In genomic region chr3:131083722-131084121, GRCm38 (mm10) we compare ENCODE assay signal across 15 mouse cellular contexts. TPM values are rescaled to one million over a fixed set of nuclear protein-coding genes. Genes with fewer than 3 reads are reported as not detected.
A peak's percentile ranks its signal among the peaks of the same experiment; 100 is the strongest.
DNase-seq lines count a peak whose midpoint lies in the region; ATAC-seq and TF ChIP-seq lines count a peak whose summit lies in the region.
"Had no signal": no experiment of that assay in that cellular context is flagged by ENCODE, and none has a peak within 500 bp of the region (broad histone marks: within the 10 kb centered on the region; RNA-seq: fewer than 3 reads in every experiment).

No protein-coding gene starts in this region.

- no peak for TF ChIP-seq CTCF in lung, postnatal 0 days (IDR thresholded peaks at IDR 0.05)
- TF ChIP-seq CTCF in CH12.LX (conservative IDR thresholded peaks at IDR 0.05 in 1 of 2, IDR thresholded peaks at IDR 0.05 in 1 of 2; ENCODE audit: low read depth in 2 of 2, low read length in 2 of 2) = no peak
- no peak for TF ChIP-seq CTCF in gastrocnemius, adult 2 months (IDR thresholded peaks at IDR 0.05)

- no peak for TF ChIP-seq RAD21 in CH12.LX (IDR thresholded peaks at IDR 0.05; ENCODE audit: low read depth, low read length)

- WGBS in lung, postnatal 0 days = 74% methylated on average over 6 of the region's 6 CpGs

- dilution Hi-C loops in CH12.LX (cut with MboI; ENCODE audit: extremely low pct_ligation_motif_present, extremely low pct_unique_long_range_greater_than_20kb, low sequenced_read_pairs) = no loop called here

- no peak for TF ChIP-seq POLR2A in CH12.LX (IDR thresholded peaks at IDR 0.05; ENCODE audit: low read depth, low read length)

- H3K4me3 ChIP-seq in lung, postnatal 0 days (ENCODE audit: low read depth, low read length) = no peak overlapping the region
- H3K4me3 ChIP-seq in CH12.LX (replicated peaks in 1 of 3; ENCODE audit: low read depth in 2 of 3, low read length in 2 of 3, poor library complexity in 1 of 3) = no peak overlapping the region
- H3K4me3 ChIP-seq in gastrocnemius, adult 2 months = no peak overlapping the region
- H3K4me3 ChIP-seq: midbrain, embryonic 15.5 days; neural tube, embryonic 12.5 days had no signal

- ATAC-seq in lung, postnatal 0 days = no peak
- ATAC-seq: forebrain, embryonic 14.5 days; inflammation-experienced regulatory T-cells, adult 6 months had no signal

- intact Hi-C loops in gastrocnemius, adult 2 months (cut with DNase I) = no loop called here

- no peak overlapping the region for H3K27ac ChIP-seq in lung, postnatal 0 days (ENCODE audit: low read length)
- H3K27ac ChIP-seq in CH12.LX (ENCODE audit: insufficient read depth, low read depth) = no peak overlapping the region
- no peak overlapping the region for H3K27ac ChIP-seq in gastrocnemius, adult 2 months
- H3K27ac ChIP-seq: midbrain, embryonic 15.5 days; neural tube, embryonic 12.5 days had no signal

- in situ Hi-C loops in CH12.LX (cut with MboI; ENCODE audit: low pct_ligation_motif_present, low pct_unique_long_range_greater_than_20kb, low sequenced_read_pairs) = no loop called here

- no peaks in the 10 kb centered on the region for H3K27me3 ChIP-seq in lung, postnatal 0 days (replicated peaks; ENCODE audit: insufficient read depth, low read length)
- H3K27me3 ChIP-seq in CH12.LX (replicated peaks) = no peaks in the 10 kb centered on the region
- H3K27me3 ChIP-seq: midbrain, embryonic 15.5 days; neural tube, embryonic 12.5 days had no signal

- no peaks in the 10 kb centered on the region for H3K79me2 ChIP-seq in CH12.LX (replicated peaks; ENCODE audit: control insufficient read depth, extremely low read depth, insufficient read depth, poor library complexity, severe bottlenecking)

- H3K4me2 ChIP-seq in lung, postnatal 0 days (replicated peaks; ENCODE audit: low read depth, low read length) = no peak overlapping the region
- no peak overlapping the region for H3K4me2 ChIP-seq in CH12.LX (ENCODE audit: insufficient read depth, low read depth, poor library complexity, severe bottlenecking)
- H3K4me2 ChIP-seq: midbrain, embryonic 15.5 days; neural tube, embryonic 12.5 days had no signal

- no peaks in the 10 kb centered on the region for H3K36me3 ChIP-seq in lung, postnatal 0 days (ENCODE audit: insufficient read depth, low read length)
- H3K36me3 ChIP-seq in CH12.LX (replicated peaks in 1 of 2; ENCODE audit: control insufficient read depth in 1 of 2, insufficient read depth in 1 of 2, low read length in 1 of 2) = no peaks in the 10 kb centered on the region
- H3K36me3 ChIP-seq: midbrain, embryonic 15.5 days; neural tube, embryonic 12.5 days had no signal

- H3K4me1 ChIP-seq in lung, postnatal 0 days (ENCODE audit: insufficient read depth, low read depth, low read length) = peaks cover 6% of the 10 kb centered on the region; the same call in 1 of the 2 replicates
- H3K4me1 ChIP-seq in CH12.LX (ENCODE audit: control insufficient read depth in 1 of 2, insufficient read depth in 2 of 2) = no peaks in the 10 kb centered on the region; a peak in 1 of 4 replicates
- H3K4me1 ChIP-seq: neural tube, embryonic 12.5 days had no signal

- H3K9me3 ChIP-seq in lung, postnatal 0 days (ENCODE audit: low read length) = no peaks in the 10 kb centered on the region
- no peaks in the 10 kb centered on the region for H3K9me3 ChIP-seq in CH12.LX (replicated peaks; ENCODE audit: low read length)
- H3K9me3 ChIP-seq: midbrain, embryonic 15.5 days; neural tube, embryonic 12.5 days had no signal

- DNase-seq in embryo, embryonic 10.5 days (ENCODE audit: low spot score) = peak; percentile 33
- no peak for DNase-seq in embryo, embryonic 10 days (ENCODE audit: low spot score)
- DNase-seq in lung, postnatal 0 days (ENCODE audit: low spot score) = peak; percentile 28
- DNase-seq in lung, postnatal 4 days = no peak
- peak; percentile 29 for DNase-seq in CH12.LX (ENCODE audit: extremely low read depth)
- peak; percentile 63 for DNase-seq in induced T-regulatory cell, adult 2 months (ENCODE audit: low read depth)
- DNase-seq in gastrocnemius, adult 2 months = no peak
- no peak for DNase-seq in lung, postnatal 36 days
- DNase-seq: heart, postnatal 14 days; kidney, postnatal 4 days; lung, adult 2 months had no signal

- H3K9ac ChIP-seq in lung, postnatal 0 days (replicated peaks; ENCODE audit: low read depth) = no peak overlapping the region
- H3K9ac ChIP-seq in CH12.LX (ENCODE audit: insufficient read depth, low read depth) = no peak overlapping the region
- H3K9ac ChIP-seq: midbrain, embryonic 15.5 days; neural tube, embryonic 12.5 days had no signal

- TF ChIP-seq EP300 in lung, postnatal 0 days (IDR thresholded peaks at IDR 0.05) = no peak
- no peak for TF ChIP-seq EP300 in CH12.LX (IDR thresholded peaks at IDR 0.05; ENCODE audit: low read length)

TF ChIP-seq in CH12.LX, 34 proteins besides CTCF, POLR2A, EP300 and RAD21:
- no peak for TF ChIP-seq NRF1 (IDR thresholded peaks at IDR 0.05; ENCODE audit: low read depth, low read length)
- no peak for TF ChIP-seq SIN3A (IDR thresholded peaks at IDR 0.05; ENCODE audit: low read length)
- no peak for TF ChIP-seq JUN (IDR thresholded peaks at IDR 0.05; ENCODE audit: insufficient read depth, low read depth, low read length)
- TF ChIP-seq MXI1 (IDR thresholded peaks at IDR 0.05; ENCODE audit: low read depth, low read length) = no peak
- TF ChIP-seq KAT2A (IDR thresholded peaks at IDR 0.05; ENCODE audit: insufficient replicate concordance, low read length) = no peak
- no peak for TF ChIP-seq HCFC1 (IDR thresholded peaks at IDR 0.05; ENCODE audit: low read depth, low read length)
- no peak for TF ChIP-seq SMC3 (IDR thresholded peaks at IDR 0.05; ENCODE audit: low read depth, low read length)
- no peak for TF ChIP-seq IRF4 (IDR thresholded peaks at IDR 0.05; ENCODE audit: low read depth, low read length)

RNA-seq across cellular contexts. Expression of gene Lef1, which starts 26.5 kb away (rescaled TPM):
- polyA plus RNA-seq in lung, postnatal 0 days (2015; fragmentation: Nextera tagmentation; extraction: Ambion mirVana) = 6.1 and 6.2 TPM in 2 replicates
- total RNA-seq in CH12.LX (2012; rRNA removed) (14.5 and 15.8 TPM in 2 replicates), CH12.LX (2014; rRNA removed) (1.4 and 1.8 TPM in 2 replicates)
- polyA plus RNA-seq in CH12.LX (2012; ENCODE audit: insufficient read length, low read depth) = 2.7 and 4.4 TPM in 2 replicates
- under 1 TPM in 1 of 2 experiments, not detected in 1; 0.08 TPM for total RNA-seq in gastrocnemius, adult 2 months (2021)

Comparison
In these comparisons a context has a peak if more than half of its experiments do, and no peak if none do; other contexts are left out.
1. DNase-seq: peak in embryo, embryonic 10.5 days (single experiment), lung, postnatal 0 days (single experiment), CH12.LX (single experiment) and induced T-regulatory cell, adult 2 months (single experiment); none in embryo, embryonic 10 days (single experiment), lung, postnatal 4 days (0 of 2), gastrocnemius, adult 2 months (single experiment) and lung, postnatal 36 days (single experiment).